Mouse (Mus musculus): ENCODE results near the gene Mapt. TPM values are rescaled to one million over a fixed set of nuclear protein-coding genes. Genes with fewer than 3 reads are reported as not detected.

The Mapt gene
- total and polyA plus RNA-seq, 2 experiments from 2014 or later: 673 to 1,377 TPM

DNA sequence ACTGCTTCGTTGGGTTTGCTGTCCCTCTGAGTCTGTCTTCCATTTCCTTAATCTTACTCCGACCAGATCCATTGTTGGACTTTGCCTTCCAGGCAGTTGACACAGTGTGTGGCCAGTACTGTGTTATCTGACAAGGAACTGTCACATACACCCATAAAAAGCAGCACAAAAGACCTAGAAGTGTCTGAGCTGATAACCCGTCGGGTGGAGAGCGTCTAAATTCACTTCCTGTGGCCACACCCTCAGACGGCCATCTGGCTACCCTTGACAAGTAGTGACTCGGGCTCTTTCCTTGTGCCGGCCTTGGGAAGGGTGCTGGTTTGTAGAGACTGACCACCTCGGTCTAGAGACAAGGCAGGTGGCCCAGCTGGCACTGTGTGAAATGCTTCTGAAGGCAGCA is 62.1 kb downstream of the Mapt start:
- no peak for ATAC-seq (ENCODE audit: low FRiP score)
- Histone ChIP-seq H3K36me3 (ENCODE audit: insufficient read depth, low read length) (peaks cover 49% of the 10 kb centered on the region), H3K4me3 (ENCODE audit: low read depth, low read length) (no peak overlapping the region), H3K4me1 (ENCODE audit: insufficient read depth, low read length) (peaks cover 5% of the 10 kb centered on the region; the same call in 1 of the 2 replicates), H3K9ac (replicated peaks; ENCODE audit: low read length, poor library complexity, severe bottlenecking) (no peak overlapping the region), H3K4me2 (ENCODE audit: low read depth, low read length, poor library complexity, severe bottlenecking) (no peak overlapping the region), H3K27ac (ENCODE audit: low read depth, low read length) (no peak overlapping the region), H3K9me3 (ENCODE audit: low read length) (no peaks in the 10 kb centered on the region), H3K27me3 (ENCODE audit: insufficient read depth, low read length) (no peaks in the 10 kb centered on the region)
- no peak for DNase-seq (ENCODE audit: low spot score)
- TF ChIP-seq CTCF (IDR thresholded peaks at IDR 0.05): no peak
- WGBS: 78% methylated on average over 9 of the region's 9 CpGs

DNA sequence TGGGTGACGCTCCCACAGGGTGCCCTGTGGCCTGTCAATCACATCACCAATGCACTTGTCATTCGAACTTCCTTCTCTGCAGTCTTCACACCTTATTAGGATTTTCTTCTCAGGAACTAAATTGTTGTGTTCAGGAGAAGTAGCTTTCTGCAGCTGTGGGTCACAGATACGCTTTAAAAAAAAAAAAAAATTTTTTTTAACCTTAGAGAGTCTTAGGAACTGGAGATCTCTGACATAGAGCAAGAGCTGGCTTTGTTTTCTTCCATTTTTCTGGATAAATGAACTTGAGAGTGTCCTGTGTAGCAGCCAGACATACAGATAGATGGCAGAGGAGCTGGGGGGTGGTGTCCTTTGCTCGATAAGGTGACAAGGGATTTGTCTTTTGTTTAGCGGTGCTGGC is 64.0 kb downstream of the Mapt start:
- Histone ChIP-seq H3K36me3 (ENCODE audit: insufficient read depth, low read length) (peaks cover 63% of the 10 kb centered on the region), H3K27ac (ENCODE audit: low read depth, low read length) (no peak overlapping the region), H3K4me3 (ENCODE audit: low read depth, low read length) (no peak overlapping the region), H3K4me2 (ENCODE audit: low read depth, low read length, poor library complexity, severe bottlenecking) (no peak overlapping the region), H3K4me1 (ENCODE audit: insufficient read depth, low read length) (no peaks in the 10 kb centered on the region), H3K9me3 (ENCODE audit: low read length) (no peaks in the 10 kb centered on the region), H3K27me3 (ENCODE audit: insufficient read depth, low read length) (no peaks in the 10 kb centered on the region), H3K9ac (replicated peaks; ENCODE audit: low read length, poor library complexity, severe bottlenecking) (no peak overlapping the region)
- ATAC-seq (ENCODE audit: low FRiP score): no peak
- DNase-seq (ENCODE audit: low spot score): no peak
- 50% methylated on average over 5 of the region's 5 CpGs for WGBS
- TF ChIP-seq CTCF (IDR thresholded peaks at IDR 0.05): no peak

DNA sequence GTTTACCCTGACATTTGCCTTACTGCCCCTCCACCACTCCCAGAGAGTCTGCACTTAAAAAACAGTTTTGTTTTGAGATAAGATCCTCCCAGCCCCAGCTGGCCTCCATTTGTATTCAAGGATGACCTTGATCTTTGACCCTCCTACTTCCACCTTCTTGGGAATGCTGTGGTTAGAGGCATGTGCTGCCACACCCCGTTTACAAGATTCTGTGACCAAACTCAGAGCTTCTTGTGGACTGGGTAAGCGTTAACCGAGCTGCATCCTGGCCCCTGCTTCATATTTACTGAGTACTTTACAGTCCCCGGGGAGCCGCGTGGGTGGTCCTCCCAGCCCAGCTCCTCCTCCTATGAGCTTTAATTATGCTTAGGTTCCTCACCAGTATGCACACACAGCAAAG is 64.5 kb downstream of the Mapt start:
- no peak for ATAC-seq (ENCODE audit: low FRiP score)
- no peak for TF ChIP-seq CTCF (IDR thresholded peaks at IDR 0.05)

DNA sequence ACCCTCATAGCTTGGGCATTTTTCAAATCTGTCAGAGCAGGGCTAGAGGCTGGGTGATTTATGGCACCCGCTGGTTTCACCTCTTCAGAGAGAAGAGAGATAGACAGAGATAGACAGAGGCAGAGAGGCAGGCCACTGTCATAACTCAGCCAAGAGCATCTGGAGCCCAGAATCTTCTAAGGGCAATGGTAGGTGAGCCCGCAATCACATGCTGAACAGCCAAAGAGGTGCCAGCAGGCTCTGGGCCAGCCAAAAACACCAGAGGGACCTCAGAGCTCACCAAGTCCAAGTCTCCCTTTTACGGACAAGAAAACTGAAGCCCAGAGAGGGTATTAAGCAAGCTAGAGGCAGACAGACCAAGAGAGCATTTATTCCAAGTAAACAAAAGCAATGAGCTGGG is 66.5 kb downstream of the Mapt start:
- Histone ChIP-seq H3K4me1 (ENCODE audit: insufficient read depth, low read length) (no peaks in the 10 kb centered on the region), H3K27me3 (ENCODE audit: insufficient read depth, low read length) (no peaks in the 10 kb centered on the region), H3K9me3 (ENCODE audit: low read length) (no peaks in the 10 kb centered on the region), H3K27ac (ENCODE audit: low read depth, low read length) (no peak overlapping the region), H3K36me3 (ENCODE audit: insufficient read depth, low read length) (peaks cover 61% of the 10 kb centered on the region), H3K4me2 (ENCODE audit: low read depth, low read length, poor library complexity, severe bottlenecking) (no peak overlapping the region), H3K9ac (replicated peaks; ENCODE audit: low read length, poor library complexity, severe bottlenecking) (no peak overlapping the region), H3K4me3 (ENCODE audit: low read depth, low read length) (no peak overlapping the region)
- WGBS: 81% methylated on average over 3 of the region's 3 CpGs
- no peak for TF ChIP-seq CTCF (IDR thresholded peaks at IDR 0.05)
- no peak for ATAC-seq (ENCODE audit: low FRiP score)
- no peak for DNase-seq (ENCODE audit: low spot score)

More for the DNA sequence above, 64.5 kb downstream of the Mapt start:
- Histone ChIP-seq H3K4me3 (ENCODE audit: low read depth, low read length) (no peak overlapping the region), H3K27me3 (ENCODE audit: insufficient read depth, low read length) (no peaks in the 10 kb centered on the region), H3K36me3 (ENCODE audit: insufficient read depth, low read length) (peaks cover 59% of the 10 kb centered on the region), H3K4me2 (ENCODE audit: low read depth, low read length, poor library complexity, severe bottlenecking) (no peak overlapping the region), H3K9me3 (ENCODE audit: low read length) (no peaks in the 10 kb centered on the region), H3K4me1 (ENCODE audit: insufficient read depth, low read length) (no peaks in the 10 kb centered on the region), H3K27ac (ENCODE audit: low read depth, low read length) (no peak overlapping the region), H3K9ac (replicated peaks; ENCODE audit: low read length, poor library complexity, severe bottlenecking) (no peak overlapping the region)
- WGBS: 53% methylated on average over 6 of the region's 6 CpGs
- no peak for DNase-seq (ENCODE audit: low spot score)

DNA sequence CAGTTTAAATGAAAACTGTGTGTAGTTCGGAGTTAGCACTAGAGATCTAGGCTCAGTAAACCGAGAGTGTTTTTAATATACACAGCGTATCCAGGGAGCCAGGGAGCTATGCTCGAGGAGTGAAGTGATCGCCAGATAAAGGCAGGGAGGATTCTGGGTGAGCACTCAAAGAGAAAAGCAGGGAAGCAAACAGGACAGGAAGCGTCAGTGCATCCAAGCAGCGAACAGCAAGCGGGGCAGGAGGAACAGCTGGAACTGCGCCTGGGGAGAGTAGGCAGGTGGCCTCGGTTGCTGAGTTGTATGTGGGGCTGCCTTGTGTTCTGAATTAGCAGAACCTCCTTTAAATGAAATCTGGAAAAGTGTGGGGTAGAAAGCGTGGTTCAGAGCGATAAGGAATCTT is 71.4 kb downstream of the Mapt start:
- no peak overlapping the region for H3K4me2 ChIP-seq (ENCODE audit: low read depth, low read length, poor library complexity, severe bottlenecking)
- no peak for TF ChIP-seq CTCF (IDR thresholded peaks at IDR 0.05)
- peaks cover 61% of the 10 kb centered on the region for H3K36me3 ChIP-seq (ENCODE audit: insufficient read depth, low read length)
- no peaks in the 10 kb centered on the region for H3K4me1 ChIP-seq (ENCODE audit: insufficient read depth, low read length)
- ATAC-seq (ENCODE audit: low FRiP score) (no peak), DNase-seq (ENCODE audit: low spot score) (peak; percentile 27)
- H3K27ac ChIP-seq (ENCODE audit: low read depth, low read length): no peak overlapping the region
- H3K9ac ChIP-seq (replicated peaks; ENCODE audit: low read length, poor library complexity, severe bottlenecking): no peak overlapping the region
- no peaks in the 10 kb centered on the region for H3K9me3 ChIP-seq (ENCODE audit: low read length)
- 40% methylated on average over 12 of the region's 12 CpGs for WGBS
- H3K4me3 ChIP-seq (ENCODE audit: low read depth, low read length): no peak overlapping the region
- no peaks in the 10 kb centered on the region for H3K27me3 ChIP-seq (ENCODE audit: insufficient read depth, low read length)

DNA sequence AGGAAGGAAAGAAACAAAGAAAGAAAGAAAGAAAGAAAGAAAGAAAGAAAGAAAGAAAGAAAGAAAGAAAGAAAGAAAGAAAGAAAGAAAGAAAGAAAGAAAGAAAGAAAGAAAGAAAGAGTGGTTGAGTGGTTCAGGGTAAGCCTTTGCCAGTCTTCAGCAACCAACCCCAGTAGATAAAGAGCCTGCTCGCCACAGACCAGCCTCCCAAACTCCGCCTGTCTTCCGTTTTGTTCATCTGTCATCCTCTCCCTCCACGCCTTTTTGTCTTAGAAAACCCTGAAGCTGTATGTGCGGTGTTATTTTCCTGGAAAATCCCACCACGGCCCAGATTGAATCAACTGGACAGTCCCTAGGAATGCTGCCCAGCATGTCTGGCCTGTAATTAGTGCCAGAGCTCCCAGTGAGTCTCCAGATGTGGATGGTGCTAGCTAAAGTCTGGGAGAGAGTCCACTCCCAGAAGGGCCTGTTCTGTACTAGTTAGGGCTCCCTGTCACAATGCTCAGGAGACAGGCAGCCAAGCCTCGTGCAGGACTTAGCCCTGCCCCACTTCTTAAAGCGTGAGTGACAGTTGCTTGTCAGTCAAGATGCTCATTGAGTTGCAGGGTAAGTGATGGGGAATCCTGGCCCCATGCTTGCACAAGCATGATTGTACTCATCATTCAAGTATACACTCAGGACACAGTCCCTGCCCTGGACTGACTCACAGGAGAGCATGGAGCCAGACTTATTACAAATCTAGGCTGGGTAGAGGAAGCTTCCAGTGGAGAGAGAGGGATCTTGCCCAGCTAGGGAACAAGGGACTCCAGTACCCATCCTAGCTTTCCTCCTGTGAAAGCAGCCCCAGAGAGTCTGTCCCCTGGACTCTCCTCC is 72.1 kb downstream of the Mapt start:
- Histone ChIP-seq H3K27me3 (ENCODE audit: insufficient read depth, low read length) (no peaks in the 10 kb centered on the region), H3K36me3 (ENCODE audit: insufficient read depth, low read length) (peaks cover 54% of the 10 kb centered on the region), H3K4me1 (ENCODE audit: insufficient read depth, low read length) (no peaks in the 10 kb centered on the region), H3K27ac (ENCODE audit: low read depth, low read length) (no peak overlapping the region), H3K9me3 (ENCODE audit: low read length) (no peaks in the 10 kb centered on the region), H3K4me3 (ENCODE audit: low read depth, low read length) (no peak overlapping the region), H3K4me2 (ENCODE audit: low read depth, low read length, poor library complexity, severe bottlenecking) (no peak overlapping the region), H3K9ac (replicated peaks; ENCODE audit: low read length, poor library complexity, severe bottlenecking) (no peak overlapping the region)
- no peak for TF ChIP-seq CTCF (IDR thresholded peaks at IDR 0.05)
- ATAC-seq (ENCODE audit: low FRiP score) (no peak), DNase-seq (ENCODE audit: low spot score) (no peak)
- 54% methylated on average over 8 of the region's 8 CpGs for WGBS

Data from midbrain, postnatal 0 days (tissue).